Mouse (Mus musculus) spleen, postnatal 4 days (tissue): ENCODE measurements around the gene Ifnb1.
A peak's percentile ranks its signal among the peaks of the same experiment; 100 is the strongest.

Experiments used
- DNase-seq, 2 experiments: peaks; one replicate each; pipeline ENCODE4 v3.0.0; 2022; ENCODE audit warnings: low spot score in 2 of 2

The Ifnb1 gene

DNA sequence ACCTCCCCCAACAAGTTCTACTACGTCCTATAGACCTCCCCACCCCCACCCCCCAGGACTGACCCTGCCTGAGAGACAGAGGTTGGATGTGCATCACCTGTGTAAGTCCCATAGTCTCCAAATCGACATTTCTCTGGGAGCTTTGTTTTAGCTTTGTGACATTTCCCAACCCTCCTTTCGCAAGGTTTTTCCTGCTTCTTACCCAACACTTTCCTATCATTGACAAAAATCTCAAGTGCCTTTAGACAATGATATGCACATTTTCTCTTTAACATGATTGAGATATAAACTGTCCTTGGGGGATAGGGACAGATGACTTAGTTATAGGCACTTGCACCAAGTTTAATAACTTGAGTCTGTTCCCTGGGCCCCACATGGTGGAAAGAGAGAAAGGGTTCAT, 21.3 kb downstream of the Ifnb1 start:
- DNase-seq, result no peak

DNA sequence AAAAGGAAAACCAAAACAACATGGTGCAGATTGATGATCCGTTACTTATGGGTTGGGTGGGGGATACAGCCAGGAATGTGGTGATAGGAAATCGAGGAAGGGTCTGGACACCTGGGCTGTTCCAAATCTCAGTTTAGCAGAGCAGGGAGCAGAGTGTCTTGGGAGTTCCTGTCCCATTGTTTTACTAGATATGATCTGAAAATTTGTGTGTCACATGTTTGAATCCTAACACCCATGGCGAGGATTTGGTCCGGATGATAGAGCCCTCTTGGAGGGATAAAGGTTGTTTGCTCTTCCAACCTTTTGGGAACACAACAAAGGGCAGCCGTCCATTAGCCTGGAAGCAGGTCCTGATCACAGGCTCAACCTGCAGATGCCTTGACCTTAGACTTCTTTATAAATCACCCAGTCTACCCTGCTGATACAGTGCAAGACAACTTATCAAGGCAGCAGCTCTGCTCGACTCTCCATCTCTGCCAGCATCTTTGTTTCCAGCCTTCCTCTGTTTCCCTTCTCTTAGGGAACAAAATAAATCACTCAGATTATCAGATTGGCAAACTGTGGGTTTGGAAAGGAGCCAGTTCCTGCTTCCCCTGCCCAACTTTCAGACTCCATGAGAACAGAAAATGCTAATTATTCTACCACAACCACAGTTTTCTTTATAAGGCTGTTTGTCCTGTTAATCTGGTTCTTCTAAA, 26.1 kb downstream of the Ifnb1 start:
- DNase-seq, result peak in 1 of 2 experiments; percentile 27

DNA sequence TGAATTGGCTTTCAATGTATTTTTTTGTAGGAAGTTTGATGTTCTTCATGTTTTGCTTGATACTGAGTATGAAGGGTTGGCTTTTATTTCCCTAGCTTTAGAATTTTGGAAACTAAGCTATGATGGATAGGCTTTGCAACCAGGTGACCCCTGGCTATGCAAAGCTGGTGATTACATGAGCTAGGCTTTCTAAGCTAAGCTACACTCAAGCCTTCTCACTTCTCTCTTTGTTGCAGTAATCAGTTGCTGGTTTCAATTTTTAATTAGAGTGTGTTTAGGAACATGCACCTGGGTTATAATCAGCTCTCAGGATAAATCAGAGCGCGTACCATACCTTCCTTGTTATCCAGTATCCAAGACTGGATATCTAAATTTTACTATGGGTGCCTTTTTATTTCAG, 33.0 kb downstream of the Ifnb1 start:
- no peak for DNase-seq

DNA sequence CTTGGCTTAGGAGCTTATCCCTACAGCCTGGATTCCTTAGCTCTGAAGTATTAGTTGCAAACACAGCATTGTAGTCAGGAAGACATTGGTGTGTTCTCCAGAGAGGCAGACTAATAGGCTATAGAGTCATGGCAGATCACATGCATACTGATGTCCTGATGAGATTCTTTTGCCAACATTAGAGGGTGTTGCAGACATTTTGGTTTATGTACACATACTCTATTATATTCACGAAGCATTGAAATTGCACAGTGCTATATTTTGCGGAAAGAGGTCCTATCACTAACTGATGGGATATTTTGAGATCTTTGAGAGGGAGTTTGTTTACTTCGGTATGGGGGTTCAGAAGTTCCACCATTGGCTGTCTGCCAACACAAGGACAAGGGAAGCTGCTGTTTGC, 34.5 kb downstream of the Ifnb1 start:
- DNase-seq, result no peak

DNA sequence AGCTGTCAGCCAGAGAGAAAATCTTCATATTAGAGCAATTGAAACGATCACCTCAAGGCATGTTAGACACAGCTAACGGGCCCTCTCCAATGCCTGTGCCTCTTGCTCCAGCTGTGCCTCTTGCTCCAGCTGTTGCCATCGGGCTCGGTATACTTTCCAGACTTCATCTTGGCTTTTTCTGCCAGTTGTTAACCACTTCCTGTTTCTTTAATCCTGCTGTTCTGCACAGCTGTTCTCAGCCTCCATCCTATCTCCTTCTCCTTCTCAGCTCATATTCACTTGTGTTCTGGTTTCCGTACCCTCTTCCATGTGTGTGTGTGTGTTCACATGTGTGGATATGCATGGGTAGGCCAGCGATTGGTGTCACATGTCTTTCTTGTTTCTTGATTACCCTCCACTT, 42.4 kb downstream of the Ifnb1 start:
- no peak for DNase-seq

DNA sequence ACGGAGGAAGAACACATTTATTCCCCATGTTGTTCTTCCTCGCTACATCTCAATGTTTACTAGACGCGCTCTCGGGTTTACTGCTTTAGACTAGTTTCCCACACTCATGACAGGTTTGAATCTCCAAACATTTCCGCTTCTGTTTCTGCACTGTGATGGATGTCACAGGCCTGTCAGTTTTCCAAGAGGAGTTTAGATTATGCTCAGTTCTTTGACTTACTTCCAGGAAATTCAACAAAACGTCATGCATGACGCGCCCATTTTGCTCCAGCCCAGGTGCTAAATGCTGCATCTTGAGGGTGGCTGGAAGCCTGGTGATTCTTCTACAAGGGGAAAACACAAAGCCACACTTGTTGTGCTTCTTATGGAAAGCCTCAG, 43.8 kb downstream of the Ifnb1 start:
- DNase-seq, result no peak

DNA sequence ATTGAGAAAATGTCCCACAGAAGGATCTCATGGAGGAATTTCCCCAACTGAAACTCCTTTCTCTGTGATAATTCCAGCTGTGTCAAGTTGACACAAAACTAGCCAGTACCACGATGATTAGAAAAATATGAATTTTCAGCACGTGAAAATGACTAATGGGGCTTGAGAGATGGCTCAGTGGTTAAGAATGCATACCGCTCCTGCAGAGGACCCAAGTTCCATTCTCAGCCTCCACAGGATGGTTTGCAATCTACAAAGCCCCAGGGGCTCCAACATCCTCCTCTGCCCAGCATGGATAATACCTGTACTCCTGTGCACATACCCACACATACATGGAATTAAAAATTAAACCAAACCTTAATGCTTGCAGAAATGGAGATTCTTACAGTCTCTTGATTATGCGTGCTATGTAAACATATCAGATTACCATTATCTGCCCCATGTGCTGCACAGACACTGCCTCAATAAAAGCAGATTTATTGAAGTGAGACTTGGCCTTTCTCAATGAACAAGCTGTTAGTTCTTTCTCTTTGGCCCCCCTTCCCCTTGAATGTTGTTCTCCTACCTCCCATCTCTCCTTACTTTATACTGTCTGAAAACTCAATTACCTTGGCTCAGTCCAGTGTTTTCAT, 44.3 kb downstream of the Ifnb1 start:
- DNase-seq, result no peak

DNA sequence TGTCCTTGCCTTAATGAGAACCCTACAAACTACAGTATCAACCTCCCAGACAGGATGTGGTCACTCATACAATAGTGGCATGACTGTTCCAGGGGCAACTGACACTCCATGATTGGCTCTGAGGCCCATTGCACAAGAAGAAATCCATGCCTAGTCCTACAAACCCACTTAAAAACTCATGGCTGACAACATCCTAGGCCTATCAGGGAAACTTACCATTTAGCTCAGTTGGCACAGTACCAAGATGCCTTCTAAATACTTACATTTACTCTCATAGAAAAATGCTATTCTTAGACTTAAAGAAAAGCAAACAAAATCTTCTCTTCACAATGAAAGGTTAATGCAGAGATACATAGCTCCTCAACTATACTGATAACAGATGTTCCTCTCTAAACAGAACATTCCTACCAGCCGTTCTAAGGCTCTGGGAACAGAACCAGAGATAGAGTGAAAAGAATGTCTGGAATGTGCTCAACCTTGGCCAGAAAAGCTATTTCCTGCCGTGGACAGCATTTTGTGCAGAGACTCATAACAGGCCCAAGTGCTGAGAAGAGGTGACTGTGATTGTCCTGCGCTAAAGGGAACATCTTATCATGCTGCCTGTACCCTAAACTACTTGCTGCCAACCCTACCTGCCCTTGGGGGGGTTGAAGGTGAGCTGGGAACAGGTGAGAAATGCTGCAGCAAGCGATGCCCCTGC, 45.9 kb downstream of the Ifnb1 start:
- no peak for DNase-seq

DNA sequence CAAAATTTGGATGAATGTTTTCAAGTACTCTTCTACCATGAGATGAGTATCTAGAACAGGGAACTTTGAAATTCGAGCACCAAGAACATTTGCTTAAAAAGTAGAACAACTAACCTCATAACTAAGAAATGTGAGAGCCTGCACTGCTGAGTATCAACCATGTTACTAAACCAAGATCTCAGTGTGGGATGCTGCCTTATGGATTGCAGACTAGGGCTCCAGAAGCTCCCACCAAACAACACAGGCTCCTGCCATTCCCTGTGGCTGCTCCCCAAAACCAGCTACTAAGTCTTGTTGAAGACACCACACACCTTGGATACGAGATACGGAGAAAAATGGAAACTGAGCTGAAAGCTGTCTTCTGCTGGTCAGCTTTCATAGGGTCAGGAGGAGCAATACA, 46.5 kb downstream of the Ifnb1 start:
- no peak for DNase-seq
